Comparison of ENCODE assay signal across 9 mouse cellular contexts in genomic region chr1:74858171-74858719, GRCm38 (mm10). TPM values are rescaled to one million over a fixed set of nuclear protein-coding genes. Genes with fewer than 3 reads are reported as not detected.
DNase-seq lines count a peak whose midpoint lies in the region; ATAC-seq and TF ChIP-seq lines count a peak whose summit lies in the region.
"Had no signal": no experiment of that assay in that cellular context is flagged by ENCODE, and none has a peak within 500 bp of the region (broad histone marks: within the 10 kb centered on the region; RNA-seq: fewer than 3 reads in every experiment).

No protein-coding gene starts in this region.

- intact Hi-C loops in heart, adult 2 months (cut with DNase I): no loop called here

- no peak overlapping the region for H3K4me3 ChIP-seq in heart, adult 2 months
- peak overlapping the region; percentile 15; the same call in 1 of the 2 replicates for H3K4me3 ChIP-seq in limb, embryonic 11.5 days (ENCODE audit: low read depth, low read length)
- peak overlapping the region; percentile 94 for H3K4me3 ChIP-seq in midbrain, embryonic 16.5 days (ENCODE audit: low read depth, low read length)

- TF ChIP-seq CTCF in heart, adult 2 months (IDR thresholded peaks at IDR 0.05): no peak

- no peaks in the 10 kb centered on the region for H3K9me3 ChIP-seq in limb, embryonic 11.5 days (ENCODE audit: control insufficient read depth, low read length)
- H3K9me3 ChIP-seq in midbrain, embryonic 16.5 days (replicated peaks; ENCODE audit: control insufficient read depth, low read length, poor library complexity, severe bottlenecking): no peaks in the 10 kb centered on the region

- WGBS in heart, adult 2 months: under 1% methylated on average over 29 of the region's 29 CpGs
- WGBS in limb, embryonic 11.5 days: under 1% methylated on average over 29 of the region's 29 CpGs
- WGBS in midbrain, embryonic 16.5 days: under 1% methylated on average over 29 of the region's 29 CpGs

- peak; percentile 38 for DNase-seq in gastrocnemius, adult 18-20 months (ENCODE audit: low spot score)
- DNase-seq in gastrocnemius, adult 8-10 months (ENCODE audit: low spot score in 2 of 2): no peak
- DNase-seq in embryo, embryonic 11.5 days (ENCODE audit: low read depth, low spot score): peak; percentile 56
- peak; percentile 37 to 70 for DNase-seq in heart, adult 2 months
- DNase-seq in kidney, adult 8-10 months: peak; percentile 20 to 31
- peak; percentile 76 for DNase-seq in limb, embryonic 11.5 days (ENCODE audit: low spot score)
- DNase-seq in telencephalon, adult 2 months (ENCODE audit: low read depth, low spot score): peak; percentile 94

- peak overlapping the region; percentile 38 for H3K4me2 ChIP-seq in limb, embryonic 11.5 days (ENCODE audit: low read depth, severe bottlenecking)
- H3K4me2 ChIP-seq in midbrain, embryonic 16.5 days (ENCODE audit: low read length): peak overlapping the region; percentile 90

- peaks cover 30% of the 10 kb centered on the region for H3K27me3 ChIP-seq in heart, adult 2 months (ENCODE audit: control insufficient read depth, insufficient read depth, low read length)
- peaks cover 60% of the 10 kb centered on the region for H3K27me3 ChIP-seq in limb, embryonic 11.5 days (ENCODE audit: control insufficient read depth, insufficient read depth, low read length)
- no peaks in the 10 kb centered on the region for H3K27me3 ChIP-seq in midbrain, embryonic 16.5 days (ENCODE audit: control insufficient read depth, insufficient read depth, low read depth, low read length)

- no peak overlapping the region for H3K27ac ChIP-seq in heart, adult 2 months
- H3K27ac ChIP-seq in limb, embryonic 11.5 days (replicated peaks; ENCODE audit: low read depth, low read length): no peak overlapping the region
- peak overlapping the region; percentile 74 for H3K27ac ChIP-seq in midbrain, embryonic 16.5 days (ENCODE audit: low read length)
- H3K27ac ChIP-seq: liver, embryonic 14.5 days had no signal

- TF ChIP-seq POLR2A in heart, adult 2 months (IDR thresholded peaks at IDR 0.05; ENCODE audit: insufficient read depth, low read depth, low read length): no peak

- H3K79me2 ChIP-seq in heart, adult 2 months (replicated peaks; ENCODE audit: control insufficient read depth, insufficient read depth, low read length): no peaks in the 10 kb centered on the region

- no peak for TF ChIP-seq EP300 in heart, adult 2 months (IDR thresholded peaks at IDR 0.05; ENCODE audit: insufficient read depth, low read depth, low read length)

- no peaks in the 10 kb centered on the region for H3K36me3 ChIP-seq in heart, adult 2 months (ENCODE audit: control insufficient read depth, insufficient read depth, low read length)
- H3K36me3 ChIP-seq in limb, embryonic 11.5 days (ENCODE audit: control insufficient read depth, insufficient read depth, low read length): no peaks in the 10 kb centered on the region
- H3K36me3 ChIP-seq in midbrain, embryonic 16.5 days (ENCODE audit: control insufficient read depth, insufficient read depth, low read length): no peaks in the 10 kb centered on the region

- no peaks in the 10 kb centered on the region for H3K4me1 ChIP-seq in heart, adult 2 months (ENCODE audit: control insufficient read depth, insufficient read depth, low read length)
- peaks cover 11% of the 10 kb centered on the region for H3K4me1 ChIP-seq in limb, embryonic 11.5 days (ENCODE audit: control insufficient read depth, insufficient read depth, low read length)
- peaks cover 26% of the 10 kb centered on the region for H3K4me1 ChIP-seq in midbrain, embryonic 16.5 days (ENCODE audit: control insufficient read depth, insufficient read depth, low read length)

- H3K9ac ChIP-seq in heart, adult 2 months (ENCODE audit: low read depth, low read length): no peak overlapping the region
- H3K9ac ChIP-seq in limb, embryonic 11.5 days (ENCODE audit: low read length): no peak overlapping the region
- peak overlapping the region; percentile 97 for H3K9ac ChIP-seq in midbrain, embryonic 16.5 days (ENCODE audit: low read depth, low read length)
- H3K9ac ChIP-seq: liver, embryonic 14.5 days had no signal

- ATAC-seq in limb, embryonic 11.5 days (ENCODE audit: insufficient number of reproducible peaks, low FRiP score, low TSS enrichment, low read depth): no peak
- ATAC-seq in midbrain, embryonic 16.5 days: peak; percentile 54

RNA-seq across cellular contexts. Expression of gene Cdk5r2, which starts 3.5 kb away (rescaled TPM):
- total RNA-seq in gastrocnemius, adult 18-20 months (2021): not detected
- total RNA-seq in gastrocnemius, adult 8-10 months (2022): not detected
- under 1 TPM in 1 of 2 experiments, not detected in 1; 0.07 TPM for total RNA-seq in heart, adult 2 months (2021)
- 0.06 and 0.15 TPM in 2 replicates for polyA plus RNA-seq in heart, adult 2 months (2012; rRNA removed)
- not detected in 2 replicates for polyA plus RNA-seq in limb, embryonic 11.5 days (2014; fragmentation: Nextera tagmentation; extraction: Ambion mirVana)
- polyA plus RNA-seq in midbrain, embryonic 16.5 days (2015; fragmentation: Nextera tagmentation; extraction: Ambion mirVana): 8.1 and 9.7 TPM in 2 replicates

RNA-seq across cellular contexts. Expression of gene Fev, which starts 27.0 kb away (rescaled TPM):
- total RNA-seq in gastrocnemius, adult 18-20 months (2021): not detected
- total RNA-seq in gastrocnemius, adult 8-10 months (2022): not detected
- total RNA-seq in heart, adult 2 months (2021): not detected
- polyA plus RNA-seq in heart, adult 2 months (2012; rRNA removed): 0.10 TPM in 1 of 2 replicates, not detected in the other
- polyA plus RNA-seq in limb, embryonic 11.5 days (2014; fragmentation: Nextera tagmentation; extraction: Ambion mirVana): not detected in 2 replicates
- polyA plus RNA-seq in midbrain, embryonic 16.5 days (2015; fragmentation: Nextera tagmentation; extraction: Ambion mirVana): 1.6 and 2.9 TPM in 2 replicates

RNA-seq across cellular contexts. Expression of gene Cryba2, which starts 34.7 kb away (rescaled TPM):
- not detected for total RNA-seq in gastrocnemius, adult 18-20 months (2021)
- total RNA-seq in gastrocnemius, adult 8-10 months (2022): not detected
- not detected for total RNA-seq in heart, adult 2 months (2021)
- polyA plus RNA-seq in heart, adult 2 months (2012; rRNA removed): 0.16 TPM in 1 of 2 replicates, not detected in the other
- not detected in 2 replicates for polyA plus RNA-seq in limb, embryonic 11.5 days (2014; fragmentation: Nextera tagmentation; extraction: Ambion mirVana)
- polyA plus RNA-seq in midbrain, embryonic 16.5 days (2015; fragmentation: Nextera tagmentation; extraction: Ambion mirVana): 0.45 and 0.51 TPM in 2 replicates
- polyA plus RNA-seq: liver, embryonic 14.5 days had no signal

Comparison
In these comparisons a context has a peak if more than half of its experiments do, and no peak if none do; other contexts are left out.
1. DNase-seq: peak in gastrocnemius, adult 18-20 months (single experiment), embryo, embryonic 11.5 days (single experiment), heart, adult 2 months (2 of 2), kidney, adult 8-10 months (2 of 2), limb, embryonic 11.5 days (single experiment) and telencephalon, adult 2 months (single experiment); none in gastrocnemius, adult 8-10 months (0 of 2).